Mouse (Mus musculus) fibroblast of lung, adult 2 months (primary cell): Measurements from ENCODE around the gene Sae1.
"Not testable (repeated sequence)": the region's sequence is repeated elsewhere in the genome, so short reads cannot be mapped to it uniquely, and the experiment has no call there.

Experiments
- DNase-seq: peaks from one replicate; pipeline ENCODE4 v3.0.0-alpha.2; 2011; ENCODE audit warnings: low read depth

Gene Sae1

GRCm38 (mm10) chr7:16402968-16403948, 15.7 kb upstream of the Sae1 start:
- DNase-seq = no peak

GRCm38 (mm10) chr7:16402449-16402848, 14.8 kb upstream of the Sae1 start:
- DNase-seq = no peak

GRCm38 (mm10) chr7:16401991-16402431, 14.4 kb upstream of the Sae1 start:
- no peak for DNase-seq

- DNase-seq = peak; percentile 47
Observed at GRCm38 (mm10) chr7:16400689-16401611, 13.3 kb upstream of the Sae1 start, which contains the start of gene Zc3h4. Zc3h4 (plus strand) TSS chr7:16400910.

GRCm38 (mm10) chr7:16399820-16400688, 12.4 kb upstream of the Sae1 start:
- DNase-seq = peak; percentile 92

- peak; percentile 86 for DNase-seq
Observed at GRCm38 (mm10) chr7:16399098-16399819, 11.7 kb upstream of the Sae1 start.

- DNase-seq = no peak
Observed at GRCm38 (mm10) chr7:16398387-16399050, 10.9 kb upstream of the Sae1 start.

GRCm38 (mm10) chr7:16397465-16397864, 9.9 kb upstream of the Sae1 start:
- no peak for DNase-seq

GRCm38 (mm10) chr7:16395944-16396343, 8.3 kb upstream of the Sae1 start:
- DNase-seq = no peak

- no peak for DNase-seq
Observed at GRCm38 (mm10) chr7:16392923-16393322, 5.3 kb upstream of the Sae1 start.

- DNase-seq = not testable (repeated sequence)
Observed at GRCm38 (mm10) chr7:16389942-16390341, 2.3 kb upstream of the Sae1 start.

GRCm38 (mm10) chr7:16376505-16376904, 11.1 kb downstream of the Sae1 start:
- no peak for DNase-seq

GRCm38 (mm10) chr7:16374989-16375388, 12.6 kb downstream of the Sae1 start:
- no peak for DNase-seq

GRCm38 (mm10) chr7:16373719-16374118, 13.9 kb downstream of the Sae1 start:
- no peak for DNase-seq

- DNase-seq = no peak
Observed at GRCm38 (mm10) chr7:16370596-16370995, 17.0 kb downstream of the Sae1 start.

- no peak for DNase-seq
Observed at GRCm38 (mm10) chr7:16368835-16369234, 18.8 kb downstream of the Sae1 start.

GRCm38 (mm10) chr7:16366669-16367068, 20.9 kb downstream of the Sae1 start:
- DNase-seq = no peak

GRCm38 (mm10) chr7:16366133-16366646, 21.4 kb downstream of the Sae1 start:
- no peak for DNase-seq

GRCm38 (mm10) chr7:16364901-16365500, 22.6 kb downstream of the Sae1 start:
- DNase-seq = no peak
